Mouse (Mus musculus) hindbrain, embryonic 12.5 days (tissue): ENCODE data around the gene Capn9. TPM values are rescaled to one million over a fixed set of nuclear protein-coding genes. Genes with fewer than 3 reads are reported as not detected.

ENCODE experiments used
- ATAC-seq: fragments of 200-750 bp; cut with Nextera tagmentation; 2 replicates; pipeline ENCODE4 v1.8.0; 2017; ENCODE audit warnings: moderate TSS enrichment; ENCODE audit not compliant: low FRiP score
- H3K27ac ChIP-seq: fragments of 300-500 bp; sonication (generic); 2 replicates; pipeline ENCODE4 v1.5.1; 2016; ENCODE audit warnings: mild to moderate bottlenecking
- H3K27me3 ChIP-seq: fragments of 300-500 bp; sonication (generic); 2 replicates; pipeline ENCODE4 v1.6.1; 2016; ENCODE audit warnings: mild to moderate bottlenecking
- H3K36me3 ChIP-seq: fragments of 300-500 bp; sonication (generic); 2 replicates; pipeline ENCODE4 v1.6.1; 2016; ENCODE audit warnings: mild to moderate bottlenecking
- H3K4me1 ChIP-seq: fragments of 300-500 bp; sonication (generic); 2 replicates; pipeline ENCODE4 v1.6.1; 2016
- H3K4me2 ChIP-seq: fragments of 300-500 bp; sonication (generic); replicated peaks from 2 replicates; pipeline ENCODE4 v1.6.1; 2016; ENCODE audit warnings: mild to moderate bottlenecking
- H3K4me3 ChIP-seq: fragments of 300-500 bp; sonication (generic); 2 replicates; pipeline ENCODE4 v1.5.1; 2016; ENCODE audit warnings: mild to moderate bottlenecking
- H3K9ac ChIP-seq: fragments of 300-500 bp; sonication (generic); 2 replicates; pipeline ENCODE4 v1.6.1; 2016; ENCODE audit warnings: mild to moderate bottlenecking, moderate library complexity
- H3K9me3 ChIP-seq: fragments of 300-500 bp; sonication (generic); replicated peaks from 2 replicates; pipeline ENCODE4 v1.6.1; 2016; ENCODE audit warnings: mild to moderate bottlenecking
- WGBS: fragments of 180-500 bp; shearing (Covaris S2); methylation state at CpG from one replicate; pipeline ENCODE4 v1.1.7; 2016; 5-methylcytosine and 5-hydroxymethylcytosine counted together
- polyA plus RNA-seq: library from polyadenylated mRNA; unstranded; fragments of >200 nt; fragmentation: Nextera tagmentation; extraction: Ambion mirVana; gene quantifications from 2 replicates; pipeline ENCODE4 v1.2.1, GENCODE M21; 2016

The Capn9 gene
- polyA plus RNA-seq, 1 experiment from 2014 or later: not detected

DNA sequence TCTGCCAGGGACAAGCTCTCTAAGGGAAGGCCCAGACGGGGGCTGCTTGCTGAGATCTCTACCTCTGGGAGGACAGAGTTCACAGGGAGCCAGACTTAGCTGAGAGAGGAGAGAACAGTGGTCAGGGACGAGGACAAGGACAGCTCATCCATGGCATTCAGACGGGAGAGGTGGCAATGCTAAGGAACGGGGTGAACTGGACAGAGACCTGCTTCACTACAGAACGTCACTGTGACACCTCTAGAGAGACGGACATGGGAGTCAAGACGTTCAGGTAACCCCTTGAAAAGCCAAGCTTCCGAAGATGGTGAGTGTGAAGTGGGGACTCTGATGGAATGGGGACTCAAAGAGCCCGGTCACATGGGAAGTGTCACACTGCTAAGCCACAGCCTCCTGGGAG, 50.3 kb downstream of the Capn9 start:
- Histone ChIP-seq H3K27me3 (no peaks in the 10 kb centered on the region), H3K9ac (no peak overlapping the region), H3K36me3 (no peaks in the 10 kb centered on the region), H3K9me3 (no peaks in the 10 kb centered on the region), H3K4me2 (no peak overlapping the region), H3K27ac (no peak overlapping the region), H3K4me1 (no peaks in the 10 kb centered on the region; the same call in 1 of the 2 replicates), H3K4me3 (no peak overlapping the region)
- no peak for ATAC-seq
- 86% methylated on average over 9 of the region's 9 CpGs for WGBS

GRCm38 (mm10) chr8:124630489-124630888, 54.6 kb downstream of the Capn9 start:
- Histone ChIP-seq H3K27me3 (no peaks in the 10 kb centered on the region), H3K36me3 (no peaks in the 10 kb centered on the region), H3K9ac (no peak overlapping the region), H3K4me3 (no peak overlapping the region), H3K27ac (no peak overlapping the region), H3K9me3 (no peaks in the 10 kb centered on the region), H3K4me1 (no peaks in the 10 kb centered on the region), H3K4me2 (no peak overlapping the region)
- 82% methylated on average over 6 of the region's 6 CpGs for WGBS
- ATAC-seq: no peak

DNA sequence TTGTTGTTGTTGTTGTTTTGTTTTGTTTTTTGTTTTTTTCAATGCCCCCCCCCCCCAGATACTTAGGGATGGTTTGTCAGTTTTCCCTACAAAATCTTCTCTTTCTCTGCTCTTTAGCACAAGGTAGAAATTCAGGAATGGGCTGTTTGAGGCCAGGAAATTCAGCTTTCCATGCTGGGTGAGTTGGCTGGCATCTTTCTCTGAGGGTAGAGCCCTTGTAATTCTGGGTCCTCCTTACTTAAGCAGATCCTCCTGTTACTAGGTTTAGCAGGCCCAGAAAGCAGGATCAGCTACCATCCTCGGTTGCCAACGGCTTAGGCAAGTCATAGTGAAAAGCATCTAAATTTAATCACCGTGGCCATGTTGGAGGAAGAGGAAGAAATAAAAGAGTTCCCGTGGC, 55.0 kb downstream of the Capn9 start:
- no peak for ATAC-seq
- Histone ChIP-seq H3K36me3 (peaks cover 3% of the 10 kb centered on the region), H3K27me3 (no peaks in the 10 kb centered on the region), H3K9ac (no peak overlapping the region), H3K4me3 (no peak overlapping the region), H3K9me3 (no peaks in the 10 kb centered on the region), H3K4me1 (no peaks in the 10 kb centered on the region), H3K4me2 (no peak overlapping the region), H3K27ac (no peak overlapping the region)
- 84% methylated on average over 4 of the region's 4 CpGs for WGBS

DNA sequence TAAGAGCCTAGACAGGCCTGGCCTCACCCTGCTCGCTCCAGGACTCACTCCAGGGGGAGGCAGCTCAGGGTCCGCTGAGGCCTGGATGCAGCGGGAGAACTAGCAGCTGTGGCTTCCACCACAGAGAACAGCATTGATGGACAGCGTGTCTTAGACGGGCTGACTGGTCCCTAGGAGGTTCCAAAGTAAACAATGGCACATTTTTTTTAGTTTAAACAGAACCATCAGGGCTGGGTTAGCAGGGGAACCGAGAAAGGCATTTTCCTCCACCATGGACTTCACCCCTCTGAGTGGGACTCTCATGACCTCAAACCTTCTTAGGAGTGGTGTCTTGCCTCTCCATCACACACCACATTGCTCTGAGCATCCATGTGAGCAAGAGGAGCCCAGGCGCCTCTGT, 56.1 kb downstream of the Capn9 start:
- Histone ChIP-seq H3K36me3 (peaks cover 12% of the 10 kb centered on the region), H3K27ac (no peak overlapping the region), H3K4me2 (no peak overlapping the region), H3K4me3 (no peak overlapping the region), H3K9me3 (no peaks in the 10 kb centered on the region), H3K27me3 (no peaks in the 10 kb centered on the region), H3K9ac (no peak overlapping the region), H3K4me1 (no peaks in the 10 kb centered on the region)
- ATAC-seq: no peak
- 56% methylated on average over 7 of the region's 7 CpGs for whole genome bisulfite sequencing

DNA sequence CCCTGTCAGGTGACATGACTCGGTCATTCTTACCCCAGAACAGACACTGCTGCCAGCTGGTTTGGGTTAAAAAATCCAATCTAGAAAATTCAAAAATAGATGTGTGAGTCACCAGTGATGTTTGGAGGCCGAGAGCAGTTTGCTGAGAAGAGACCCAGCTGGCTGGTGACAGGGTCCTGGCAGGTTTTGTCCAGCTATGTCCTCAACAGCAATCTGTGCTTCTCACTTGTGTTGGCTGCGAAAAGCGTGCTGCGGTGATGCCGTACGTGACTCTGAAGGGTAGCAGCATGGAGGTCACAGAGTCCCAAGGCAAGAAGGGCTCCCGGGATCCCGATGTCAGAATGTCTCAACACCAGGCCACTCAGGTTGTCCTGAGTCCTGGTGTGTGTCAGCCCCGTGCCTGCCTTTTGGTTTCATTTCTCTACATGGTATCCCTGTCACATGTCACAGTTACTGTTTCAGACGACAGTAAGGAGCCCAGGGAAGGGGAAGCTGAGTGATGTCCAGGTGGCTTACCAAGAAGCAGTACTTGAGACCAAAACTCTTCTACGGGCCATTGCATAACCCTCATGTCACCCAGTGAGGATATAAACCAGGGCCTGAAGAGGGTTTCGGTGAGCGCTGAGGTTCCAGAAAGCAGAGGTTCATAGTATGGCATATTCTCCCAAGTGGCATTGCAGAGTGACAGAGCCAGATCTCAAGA, 57.2 kb downstream of the Capn9 start:
- H3K4me3 ChIP-seq: no peak overlapping the region
- WGBS: 88% methylated on average over 14 of the region's 14 CpGs
- H3K9me3 ChIP-seq: no peaks in the 10 kb centered on the region
- H3K9ac ChIP-seq: no peak overlapping the region
- ATAC-seq: no peak
- H3K27ac ChIP-seq: no peak overlapping the region
- H3K36me3 ChIP-seq: peaks cover 23% of the 10 kb centered on the region
- H3K4me2 ChIP-seq: no peak overlapping the region
- no peaks in the 10 kb centered on the region for H3K27me3 ChIP-seq
- no peaks in the 10 kb centered on the region for H3K4me1 ChIP-seq

GRCm38 (mm10) chr8:124634411-124635246, 58.7 kb downstream of the Capn9 start:
- 77% methylated on average over 13 of the region's 13 CpGs for WGBS

DNA sequence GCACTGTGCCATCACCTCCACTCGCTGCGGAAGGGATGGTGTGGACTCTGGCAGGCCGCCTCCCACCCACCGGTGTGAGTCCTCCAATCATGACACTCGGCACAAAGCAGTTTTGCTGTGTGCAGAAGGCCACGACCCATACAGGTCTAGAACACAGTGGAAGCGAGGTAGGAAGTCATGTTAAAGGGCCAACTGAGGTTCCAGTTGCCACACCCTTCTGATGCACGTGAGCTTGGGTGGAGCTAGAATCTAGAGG, 59.3 kb downstream of the Capn9 start:
- Histone ChIP-seq H3K4me2 (no peak overlapping the region), H3K36me3 (peaks cover 39% of the 10 kb centered on the region), H3K4me1 (no peaks in the 10 kb centered on the region), H3K27me3 (no peaks in the 10 kb centered on the region), H3K9me3 (no peaks in the 10 kb centered on the region), H3K4me3 (no peak overlapping the region), H3K9ac (no peak overlapping the region), H3K27ac (no peak overlapping the region)
- 91% methylated on average over 8 of the region's 8 CpGs for WGBS
- no peak for ATAC-seq

More at GRCm38 (mm10) chr8:124634411-124635246, 58.7 kb downstream of the Capn9 start:
- no peaks in the 10 kb centered on the region for H3K9me3 ChIP-seq
- no peaks in the 10 kb centered on the region for H3K4me1 ChIP-seq
- peaks cover 38% of the 10 kb centered on the region for H3K36me3 ChIP-seq
- no peak overlapping the region for H3K4me2 ChIP-seq
- no peak for ATAC-seq
- H3K27me3 ChIP-seq: no peaks in the 10 kb centered on the region
- no peak overlapping the region for H3K4me3 ChIP-seq
- no peak overlapping the region for H3K9ac ChIP-seq
- H3K27ac ChIP-seq: no peak overlapping the region

- WGBS: 95% methylated on average over 8 of the region's 8 CpGs
- peaks cover 16% of the 10 kb centered on the region for H3K4me1 ChIP-seq
Observed at GRCm38 (mm10) chr8:124641599-124641998, 65.7 kb downstream of the Capn9 start.

GRCm38 (mm10) chr8:124643540-124644339, 67.8 kb downstream of the Capn9 start:
- H3K4me3 ChIP-seq: no peak overlapping the region
- peaks cover 20% of the 10 kb centered on the region for H3K36me3 ChIP-seq
- H3K27ac ChIP-seq: peak overlapping the region; percentile 71
- peaks cover 25% of the 10 kb centered on the region for H3K4me1 ChIP-seq
- no peaks in the 10 kb centered on the region for H3K9me3 ChIP-seq
- H3K27me3 ChIP-seq: no peaks in the 10 kb centered on the region
- no peak overlapping the region for H3K4me2 ChIP-seq
- H3K9ac ChIP-seq: peak overlapping the region; percentile 36; the same call in 1 of the 2 replicates
- ATAC-seq: peak; percentile 60; the same call in 1 of the 2 replicates
- WGBS: 58% methylated on average over 18 of the region's 18 CpGs

More at GRCm38 (mm10) chr8:124641599-124641998, 65.7 kb downstream of the Capn9 start:
- peaks cover 41% of the 10 kb centered on the region for H3K36me3 ChIP-seq
- no peaks in the 10 kb centered on the region for H3K9me3 ChIP-seq
- ATAC-seq: no peak
- H3K4me2 ChIP-seq: no peak overlapping the region
- no peaks in the 10 kb centered on the region for H3K27me3 ChIP-seq
- no peak overlapping the region for H3K4me3 ChIP-seq
- H3K9ac ChIP-seq: no peak overlapping the region
- no peak overlapping the region for H3K27ac ChIP-seq

GRCm38 (mm10) chr8:124648311-124648710, 72.4 kb downstream of the Capn9 start:
- Histone ChIP-seq H3K27ac (peak overlapping the region; percentile 72), H3K36me3 (peaks cover 15% of the 10 kb centered on the region), H3K4me2 (no peak overlapping the region), H3K9me3 (no peaks in the 10 kb centered on the region), H3K4me1 (peaks cover 32% of the 10 kb centered on the region), H3K4me3 (no peak overlapping the region), H3K9ac (no peak overlapping the region), H3K27me3 (no peaks in the 10 kb centered on the region)
- no peak for ATAC-seq

DNA sequence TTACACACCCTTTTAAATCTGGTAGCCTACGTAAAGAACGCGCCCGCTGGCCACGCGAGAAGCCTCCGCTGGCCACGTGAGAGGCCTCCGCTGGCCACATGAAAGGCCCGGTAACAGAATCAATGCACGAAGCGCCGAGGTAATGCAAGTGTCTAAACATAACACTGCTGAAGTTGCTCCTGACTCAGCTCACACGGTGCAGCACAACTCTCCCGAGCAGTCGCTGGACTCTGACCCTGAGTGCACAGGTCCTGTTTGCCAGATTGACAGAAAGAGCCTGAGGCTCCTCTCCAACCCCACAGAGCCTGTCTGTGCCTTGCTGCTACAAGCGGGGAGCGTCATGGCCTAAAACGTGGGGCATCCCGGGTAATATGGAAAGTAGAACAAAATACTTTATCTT, 75.9 kb downstream of the Capn9 start:
- 87% methylated on average over 20 of the region's 20 CpGs for WGBS
- no peak overlapping the region for H3K9ac ChIP-seq
- H3K27ac ChIP-seq: no peak overlapping the region
- H3K9me3 ChIP-seq: no peaks in the 10 kb centered on the region
- H3K36me3 ChIP-seq: peaks cover 19% of the 10 kb centered on the region
- no peak overlapping the region for H3K4me3 ChIP-seq
- no peak for ATAC-seq
- H3K4me2 ChIP-seq: no peak overlapping the region
- no peaks in the 10 kb centered on the region for H3K27me3 ChIP-seq
- peaks cover 31% of the 10 kb centered on the region for H3K4me1 ChIP-seq

DNA sequence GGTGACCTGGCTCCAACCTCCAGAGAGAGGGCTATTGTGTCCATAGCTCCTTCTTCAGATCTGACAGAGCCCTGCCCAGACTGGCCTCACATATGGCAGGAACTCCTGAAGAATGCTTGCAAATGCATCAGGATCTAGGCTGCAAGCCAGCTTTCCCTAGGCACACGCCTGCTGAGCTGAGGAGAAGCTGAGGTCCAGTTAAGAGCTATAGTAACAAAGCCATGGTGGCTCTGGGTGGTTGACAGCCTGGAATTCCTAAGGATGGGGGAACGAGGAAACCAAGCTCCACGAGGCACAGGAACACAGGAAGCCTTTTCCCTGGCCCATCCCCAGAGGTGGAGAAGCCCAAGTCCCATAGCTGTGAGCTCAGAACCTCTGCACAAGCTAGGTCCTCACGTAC, 76.6 kb downstream of the Capn9 start:
- Histone ChIP-seq H3K9me3 (no peaks in the 10 kb centered on the region), H3K9ac (no peak overlapping the region), H3K36me3 (peaks cover 21% of the 10 kb centered on the region), H3K4me2 (no peak overlapping the region), H3K27ac (peak overlapping the region; percentile 40; the same call in 1 of the 2 replicates), H3K4me3 (no peak overlapping the region), H3K4me1 (peaks cover 31% of the 10 kb centered on the region), H3K27me3 (no peaks in the 10 kb centered on the region)
- no peak for ATAC-seq
- 40% methylated on average over 4 of the region's 4 CpGs for WGBS
